Mouse (Mus musculus) embryonic stem cell, embryonic (primary cell): Measurements from ENCODE around the gene Olfr1100.

Source experiments
- CTCF ChIA-PET, 4 experiments: fragments of 300-600 bp in 2 of 4; fragments of 350-600 bp in 2 of 4; sonication (Branson Sonifier 250); formaldehyde crosslinking; loops; one replicate each; lab custom pipeline; 2022; ENCODE audit warnings: inconsistent platforms in 2 of 4; lab: Charles Lee
- POLR2A ChIA-PET, 4 experiments: fragments of 300-600 bp in 2 of 4; fragments of 350-600 bp in 2 of 4; sonication (Branson Sonifier 250); formaldehyde crosslinking; loops; one replicate each; lab custom pipeline; 2022; ENCODE audit warnings: antibody characterized with exemption in 4 of 4, inconsistent platforms in 1 of 4; lab: Charles Lee

Gene Olfr1100

DNA sequence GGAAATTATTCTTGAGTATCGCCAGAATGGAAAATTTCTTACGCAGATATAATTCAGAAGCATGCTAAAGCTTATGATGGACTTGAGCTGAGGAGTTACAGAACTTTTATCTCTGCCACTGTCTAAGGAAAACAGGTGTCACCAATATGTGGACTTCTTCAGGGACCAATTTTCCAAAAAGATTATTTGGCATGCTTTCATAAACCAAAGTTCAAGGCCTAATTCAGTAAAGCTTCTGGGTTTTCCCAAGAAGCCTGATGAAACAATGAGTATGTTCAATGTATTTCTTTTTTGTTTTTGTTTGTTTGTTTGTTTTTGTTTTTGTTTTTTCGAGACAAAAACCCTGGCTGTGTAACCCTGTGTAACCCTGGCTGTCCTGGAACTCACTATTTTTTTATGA, at the start of gene Olfr1100:
TSS of gene Olfr1100 (minus strand) at position 101 of the 400 bp plus-strand sequence.
- CTCF ChIA-PET = no interaction called here
- POLR2A ChIA-PET = no interaction called here

GRCm38 (mm10) chr2:87026980-87027379, 47.2 kb upstream of the Olfr1100 start, which contains the start of gene Olfr1104:
TSS of gene Olfr1104 (minus strand) at chr2:87027080.
- ChIA-PET CTCF (no interaction called here), POLR2A (no interaction called here)

DNA sequence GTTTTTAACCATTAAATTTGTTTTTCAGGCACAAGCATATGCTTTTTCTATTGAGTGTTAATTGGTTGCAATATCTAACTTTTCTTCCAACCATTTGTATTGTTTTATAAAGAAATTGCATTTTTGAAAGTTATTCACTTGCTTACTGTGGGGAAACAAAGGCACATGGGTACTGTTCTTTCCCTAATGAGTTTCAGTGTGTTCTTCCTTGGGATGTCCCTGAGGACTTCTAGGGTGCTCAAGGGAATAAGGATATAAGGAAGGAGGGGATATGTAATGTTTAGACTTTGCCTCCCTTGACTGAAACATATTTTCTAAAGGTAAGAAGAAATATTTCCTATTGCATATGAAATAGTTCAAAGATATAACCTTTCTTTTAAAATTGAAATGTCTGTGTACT, 18.3 kb upstream of the Olfr1100 start, which contains the start of gene Olfr1102:
TSS of gene Olfr1102 (plus strand) at position 301 of the 400 bp plus-strand sequence.
- POLR2A ChIA-PET = no interaction called here
- CTCF ChIA-PET = no interaction called here

DNA sequence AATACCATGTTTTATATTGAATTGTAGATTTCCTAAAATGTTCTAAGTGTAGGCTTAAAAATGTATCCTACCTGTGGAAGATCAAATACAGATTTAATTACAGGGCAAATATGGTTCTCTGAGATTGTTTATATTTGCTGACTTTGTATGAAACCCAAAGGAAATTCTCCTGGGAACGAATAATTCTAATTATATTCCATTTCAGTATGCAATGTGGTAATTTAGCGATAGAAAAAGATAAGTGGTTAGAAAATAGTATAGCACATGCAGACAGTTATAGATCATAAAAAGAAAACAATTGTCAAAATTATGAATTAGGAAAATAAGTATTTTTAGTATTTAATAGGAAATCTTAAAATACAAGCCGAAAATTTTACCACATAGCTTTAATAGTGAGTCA, 11.4 kb upstream of the Olfr1100 start, which contains the start of gene Olfr1101:
TSS of gene Olfr1101 (minus strand) at position 101 of the 400 bp plus-strand sequence.
- POLR2A ChIA-PET = no interaction called here
- CTCF ChIA-PET = no interaction called here

DNA sequence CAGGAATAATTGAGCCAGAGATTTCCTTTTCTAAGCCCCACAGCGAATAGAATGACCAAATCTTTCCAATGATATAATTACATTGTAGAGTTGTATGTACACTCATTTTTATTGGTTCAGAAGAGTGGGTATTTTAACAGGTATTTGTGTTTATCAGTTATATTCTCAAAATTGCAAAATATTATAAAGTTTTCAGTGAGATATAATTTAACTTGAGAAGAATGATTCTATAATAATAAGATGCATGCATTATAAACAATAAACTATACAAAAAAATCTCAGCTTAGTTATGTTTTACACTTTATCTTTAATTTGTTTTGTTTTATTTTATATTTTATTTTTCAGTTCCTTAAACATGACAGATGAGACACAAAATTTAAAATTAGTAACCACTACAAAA, 19.2 kb downstream of the Olfr1100 start, which contains the start of gene Olfr1099:
TSS of gene Olfr1099 (minus strand) at position 101 of the 400 bp plus-strand sequence.
- ChIA-PET POLR2A (no interaction called here), CTCF (no interaction called here)

- CTCF ChIA-PET = no interaction called here
- POLR2A ChIA-PET = no interaction called here
Measured at GRCm38 (mm10) chr2:86926557-86926956, 53.2 kb downstream of the Olfr1100 start.
